Comparison of ENCODE assay signal across 27 mouse cellular contexts in genomic region chr7:83826808-83827207, GRCm38 (mm10). TPM values are rescaled to one million over a fixed set of nuclear protein-coding genes. Genes with fewer than 3 reads are reported as not detected.
DNase-seq lines count a peak whose midpoint lies in the region; ATAC-seq lines count a peak whose summit lies in the region.
"Had no signal": no experiment of that assay in that cellular context is flagged by ENCODE, and none has a peak within 500 bp of the region (broad histone marks: within the 10 kb centered on the region; RNA-seq: fewer than 3 reads in every experiment).

No protein-coding gene starts in this region.

- H3K9ac ChIP-seq in heart, embryonic 11.5 days (ENCODE audit: low read depth, low read length), result no peak overlapping the region
- H3K9ac ChIP-seq in lung, embryonic 16.5 days (ENCODE audit: low read length), result no peak overlapping the region
- H3K9ac ChIP-seq in intestine, embryonic 16.5 days (ENCODE audit: low read depth, low read length), result no peak overlapping the region
- H3K9ac ChIP-seq in forebrain, embryonic 11.5 days (ENCODE audit: low read length), result no peak overlapping the region
- H3K9ac ChIP-seq: forebrain, postnatal 0 days; hindbrain, embryonic 13.5 days had no signal

- no peaks in the 10 kb centered on the region for H3K27me3 ChIP-seq in heart, embryonic 11.5 days (ENCODE audit: control insufficient read depth, insufficient read depth, low read length)
- H3K27me3 ChIP-seq in lung, embryonic 16.5 days (ENCODE audit: control insufficient read depth, insufficient read depth, low read depth, low read length), result no peaks in the 10 kb centered on the region
- no peaks in the 10 kb centered on the region for H3K27me3 ChIP-seq in intestine, embryonic 16.5 days (replicated peaks; ENCODE audit: control insufficient read depth, insufficient read depth, low read length)
- no peaks in the 10 kb centered on the region for H3K27me3 ChIP-seq in forebrain, embryonic 11.5 days (ENCODE audit: control insufficient read depth, insufficient read depth, low read length)
- H3K27me3 ChIP-seq: CH12.LX; hindbrain, embryonic 13.5 days had no signal

- no peak overlapping the region for H3K27ac ChIP-seq in heart, embryonic 11.5 days (ENCODE audit: low read depth, low read length)
- H3K27ac ChIP-seq in lung, embryonic 16.5 days (ENCODE audit: low read length), result no peak overlapping the region
- no peak overlapping the region; the same call in 1 of the 2 replicates for H3K27ac ChIP-seq in intestine, embryonic 16.5 days (ENCODE audit: low read length)
- H3K27ac ChIP-seq in forebrain, embryonic 11.5 days (ENCODE audit: low read depth, low read length), result no peak overlapping the region
- H3K27ac ChIP-seq: forebrain, embryonic 10.5 days; gastrocnemius, adult 2 months; heart, adult 2 months; heart, embryonic 10.5 days; hindbrain, embryonic 10.5 days; hindbrain, embryonic 13.5 days had no signal

- 0 out of 2 replicates have a peak, but pooled peaks cover 2% of the 10 kb centered on the region for H3K9me3 ChIP-seq in heart, embryonic 11.5 days (replicated peaks; ENCODE audit: control insufficient read depth, low read length)
- H3K9me3 ChIP-seq in lung, embryonic 16.5 days (ENCODE audit: control insufficient read depth, low read length), result no peaks in the 10 kb centered on the region
- no peaks in the 10 kb centered on the region for H3K9me3 ChIP-seq in intestine, embryonic 16.5 days (ENCODE audit: control insufficient read depth, low read length)
- no peaks in the 10 kb centered on the region for H3K9me3 ChIP-seq in forebrain, embryonic 11.5 days (ENCODE audit: control insufficient read depth, low read length)
- H3K9me3 ChIP-seq: forebrain, embryonic 10.5 days; G1E; heart, embryonic 10.5 days; hindbrain, embryonic 10.5 days; hindbrain, embryonic 13.5 days had no signal

- H3K36me3 ChIP-seq in heart, embryonic 11.5 days (ENCODE audit: control insufficient read depth, insufficient read depth, low read length), result no peaks in the 10 kb centered on the region
- no peaks in the 10 kb centered on the region for H3K36me3 ChIP-seq in lung, embryonic 16.5 days (ENCODE audit: control insufficient read depth, insufficient read depth, low read length)
- H3K36me3 ChIP-seq in intestine, embryonic 16.5 days (ENCODE audit: control insufficient read depth, insufficient read depth, low read length), result no peaks in the 10 kb centered on the region
- no peaks in the 10 kb centered on the region for H3K36me3 ChIP-seq in forebrain, embryonic 11.5 days (ENCODE audit: control insufficient read depth, insufficient read depth, low read length)
- H3K36me3 ChIP-seq: forebrain, embryonic 10.5 days; G1E; heart, embryonic 10.5 days; hindbrain, embryonic 10.5 days; hindbrain, embryonic 13.5 days had no signal

- DNase-seq in heart, adult 11 months, result peak; percentile 27
- no peak for DNase-seq in lung, postnatal 4 days
- DNase-seq in 3T3-L1 (ENCODE audit: low read depth, low spot score), result peak; percentile 37
- DNase-seq in gastrocnemius, postnatal 25 days, result no peak
- no peak for DNase-seq in forebrain, embryonic 11.5 days (ENCODE audit: low spot score)
- DNase-seq: adrenal gland, adult 2 months; adrenal gland, postnatal 14 days; B cell, adult 2 months; cerebellum, adult 11-12 months; cerebellum, adult 8-10 months; cerebellum, postnatal 14 days; forebrain, postnatal 0 days; gastrocnemius, adult 2 months; gastrocnemius, postnatal 14 days; heart, adult 2 months had no signal

- peaks cover 5% of the 10 kb centered on the region; the same call in 1 of the 2 replicates for H3K4me1 ChIP-seq in heart, embryonic 11.5 days (ENCODE audit: control insufficient read depth, insufficient read depth, low read length)
- H3K4me1 ChIP-seq in lung, embryonic 16.5 days (replicated peaks; ENCODE audit: control insufficient read depth, insufficient read depth, low read length), result no peaks in the 10 kb centered on the region
- peaks cover 22% of the 10 kb centered on the region for H3K4me1 ChIP-seq in intestine, embryonic 16.5 days (ENCODE audit: control insufficient read depth, insufficient read depth, low read length)
- no peaks in the 10 kb centered on the region for H3K4me1 ChIP-seq in forebrain, embryonic 11.5 days (replicated peaks; ENCODE audit: control insufficient read depth, insufficient read depth, low read length)
- H3K4me1 ChIP-seq: hindbrain, embryonic 13.5 days had no signal

- H3K4me2 ChIP-seq in heart, embryonic 11.5 days, result no peak overlapping the region
- H3K4me2 ChIP-seq in lung, embryonic 16.5 days (ENCODE audit: low read depth, low read length), result no peak overlapping the region
- no peak overlapping the region for H3K4me2 ChIP-seq in intestine, embryonic 16.5 days (ENCODE audit: low read depth, low read length)
- no peak overlapping the region for H3K4me2 ChIP-seq in forebrain, embryonic 11.5 days (ENCODE audit: low read depth, low read length, severe bottlenecking)
- H3K4me2 ChIP-seq: hindbrain, embryonic 13.5 days had no signal

- no peak for ATAC-seq in heart, embryonic 11.5 days (replicated peaks; ENCODE audit: insufficient number of reproducible peaks, low FRiP score, low TSS enrichment)
- ATAC-seq in lung, embryonic 16.5 days (ENCODE audit: low read depth), result 0 out of 2 replicates have a peak, but pooled peaks have one; percentile 47
- peak; percentile 42 for ATAC-seq in intestine, embryonic 16.5 days
- no peak for ATAC-seq in forebrain, embryonic 11.5 days (replicated peaks; ENCODE audit: low FRiP score)
- ATAC-seq: forebrain, embryonic 14.5 days; forebrain, postnatal 0 days; hindbrain, embryonic 16.5 days had no signal

- WGBS in heart, embryonic 11.5 days (ENCODE audit: insufficient replicate concordance), result 71% methylated on average over 2 of the region's 2 CpGs
- WGBS in lung, embryonic 16.5 days, result 60% methylated on average over 2 of the region's 2 CpGs
- 60% methylated on average over 2 of the region's 2 CpGs for WGBS in intestine, embryonic 16.5 days
- WGBS in forebrain, embryonic 11.5 days, result 80% methylated on average over 2 of the region's 2 CpGs

- no peak overlapping the region for H3K4me3 ChIP-seq in heart, embryonic 11.5 days (ENCODE audit: low read depth, low read length)
- no peak overlapping the region for H3K4me3 ChIP-seq in lung, embryonic 16.5 days (ENCODE audit: low read length)
- no peak overlapping the region for H3K4me3 ChIP-seq in intestine, embryonic 16.5 days (ENCODE audit: low read length)
- H3K4me3 ChIP-seq in forebrain, embryonic 11.5 days (ENCODE audit: low read depth, low read length), result no peak overlapping the region
- H3K4me3 ChIP-seq: forebrain, embryonic 10.5 days; gastrocnemius, adult 2 months; heart, adult 2 months; heart, embryonic 10.5 days; hindbrain, embryonic 10.5 days; hindbrain, embryonic 13.5 days had no signal

RNA-seq across cellular contexts. Expression of gene Cfap161, which starts 32.1 kb away (rescaled TPM):
- 3.6 and 5.2 TPM in 2 replicates for polyA plus RNA-seq in heart, embryonic 11.5 days (2014; fragmentation: Nextera tagmentation; extraction: Ambion mirVana)
- 7.4 and 8.4 TPM in 2 replicates for polyA plus RNA-seq in lung, embryonic 16.5 days (2015; fragmentation: Nextera tagmentation; extraction: Ambion mirVana)
- polyA plus RNA-seq in intestine, embryonic 16.5 days (2015; fragmentation: Nextera tagmentation; extraction: Ambion mirVana), result 0.13 TPM in 1 of 2 replicates, not detected in the other
- not detected for total RNA-seq in gastrocnemius, postnatal 25 days (2021)
- 0.21 TPM in 1 of 2 replicates, not detected in the other for polyA plus RNA-seq in forebrain, embryonic 11.5 days (2014; fragmentation: Nextera tagmentation; extraction: Ambion mirVana)
- total RNA-seq: adrenal gland, postnatal 14 days; G1E; gastrocnemius, adult 2 months; gastrocnemius, postnatal 14 days; heart, adult 2 months; heart, postnatal 25 days had no signal
- polyA plus RNA-seq: adrenal gland, adult 2 months; forebrain, embryonic 10.5 days; G1E had no signal

RNA-seq across cellular contexts. Expression of gene Tlnrd1, which starts 57.3 kb away (rescaled TPM):
- polyA plus RNA-seq in heart, embryonic 11.5 days (2014; fragmentation: Nextera tagmentation; extraction: Ambion mirVana), result 13.9 and 14.9 TPM in 2 replicates
- 10.4 and 10.5 TPM in 2 replicates for polyA plus RNA-seq in lung, embryonic 16.5 days (2015; fragmentation: Nextera tagmentation; extraction: Ambion mirVana)
- polyA plus RNA-seq in intestine, embryonic 16.5 days (2015; fragmentation: Nextera tagmentation; extraction: Ambion mirVana), result 5.8 and 7.0 TPM in 2 replicates
- total RNA-seq in gastrocnemius, postnatal 25 days (2021), result 1 to 10 TPM; 2.1 to 2.6 TPM
- polyA plus RNA-seq in forebrain, embryonic 11.5 days (2014; fragmentation: Nextera tagmentation; extraction: Ambion mirVana), result 14.3 and 14.5 TPM in 2 replicates

RNA-seq across cellular contexts. Expression of gene Mesd, which starts 57.5 kb away (rescaled TPM):
- polyA plus RNA-seq in heart, embryonic 11.5 days (2014; fragmentation: Nextera tagmentation; extraction: Ambion mirVana), result 73.4 and 87.5 TPM in 2 replicates
- polyA plus RNA-seq in lung, embryonic 16.5 days (2015; fragmentation: Nextera tagmentation; extraction: Ambion mirVana), result 118 and 132 TPM in 2 replicates
- 73.1 and 83.0 TPM in 2 replicates for polyA plus RNA-seq in intestine, embryonic 16.5 days (2015; fragmentation: Nextera tagmentation; extraction: Ambion mirVana)
- total RNA-seq in gastrocnemius, postnatal 25 days (2021), result 10 to 100 TPM; 26.4 to 27.4 TPM
- 66.0 and 70.1 TPM in 2 replicates for polyA plus RNA-seq in forebrain, embryonic 11.5 days (2014; fragmentation: Nextera tagmentation; extraction: Ambion mirVana)

Comparison
In these comparisons a context has a peak if more than half of its experiments do, and no peak if none do; other contexts are left out.
1. DNase-seq: peak in heart, adult 11 months (single experiment) and 3T3-L1 (single experiment); none in lung, postnatal 4 days (0 of 2), gastrocnemius, postnatal 25 days (single experiment) and forebrain, embryonic 11.5 days (single experiment).
2. ATAC-seq: peak in lung, embryonic 16.5 days (single experiment) and intestine, embryonic 16.5 days (single experiment); none in heart, embryonic 11.5 days (single experiment) and forebrain, embryonic 11.5 days (single experiment).